Mouse (Mus musculus): Measurements from ENCODE around the gene Smarcd3. TPM values are rescaled to one million over a fixed set of nuclear protein-coding genes. Genes with fewer than 3 reads are reported as not detected.

Smarcd3 gene
- polyA plus RNA-seq, 1 experiment from 2014 or later, result 15.2 TPM

DNA sequence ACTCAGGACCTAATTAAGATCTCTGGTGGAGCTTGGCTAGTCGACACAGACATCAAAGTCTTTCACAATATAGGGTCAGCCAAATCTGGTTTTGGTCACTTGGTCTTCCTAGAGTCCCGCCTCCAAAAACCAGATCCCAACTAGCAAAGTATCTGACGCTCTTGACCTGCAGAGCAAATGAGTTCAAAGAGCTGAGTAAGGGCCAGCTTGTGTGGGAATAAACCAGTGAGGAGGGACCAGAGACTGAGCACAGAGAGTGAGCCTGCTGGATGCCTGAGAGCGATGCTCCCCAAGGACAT lies 560 bp upstream of the Smarcd3 start:
- no peak overlapping the region for H3K9ac ChIP-seq (ENCODE audit: low read depth, low read length)
- DNase-seq (ENCODE audit: low spot score) (no peak), ATAC-seq (replicated peaks; ENCODE audit: low FRiP score) (no peak)
- 29% methylated on average over 4 of the region's 4 CpGs for WGBS
- peak overlapping the region; percentile 60 for H3K4me2 ChIP-seq
- H3K4me3 ChIP-seq (ENCODE audit: low read depth, low read length), result no peak overlapping the region
- no peaks in the 10 kb centered on the region for H3K4me1 ChIP-seq (replicated peaks; ENCODE audit: control insufficient read depth, insufficient read depth, low read length)
- H3K36me3 ChIP-seq (ENCODE audit: control insufficient read depth, insufficient read depth, low read length), result no peaks in the 10 kb centered on the region
- H3K9me3 ChIP-seq (ENCODE audit: control insufficient read depth, low read length), result no peaks in the 10 kb centered on the region
- peaks cover 52% of the 10 kb centered on the region for H3K27me3 ChIP-seq (replicated peaks; ENCODE audit: control insufficient read depth, insufficient read depth, low read length)
- H3K27ac ChIP-seq (ENCODE audit: low read depth, low read length), result no peak overlapping the region

DNA sequence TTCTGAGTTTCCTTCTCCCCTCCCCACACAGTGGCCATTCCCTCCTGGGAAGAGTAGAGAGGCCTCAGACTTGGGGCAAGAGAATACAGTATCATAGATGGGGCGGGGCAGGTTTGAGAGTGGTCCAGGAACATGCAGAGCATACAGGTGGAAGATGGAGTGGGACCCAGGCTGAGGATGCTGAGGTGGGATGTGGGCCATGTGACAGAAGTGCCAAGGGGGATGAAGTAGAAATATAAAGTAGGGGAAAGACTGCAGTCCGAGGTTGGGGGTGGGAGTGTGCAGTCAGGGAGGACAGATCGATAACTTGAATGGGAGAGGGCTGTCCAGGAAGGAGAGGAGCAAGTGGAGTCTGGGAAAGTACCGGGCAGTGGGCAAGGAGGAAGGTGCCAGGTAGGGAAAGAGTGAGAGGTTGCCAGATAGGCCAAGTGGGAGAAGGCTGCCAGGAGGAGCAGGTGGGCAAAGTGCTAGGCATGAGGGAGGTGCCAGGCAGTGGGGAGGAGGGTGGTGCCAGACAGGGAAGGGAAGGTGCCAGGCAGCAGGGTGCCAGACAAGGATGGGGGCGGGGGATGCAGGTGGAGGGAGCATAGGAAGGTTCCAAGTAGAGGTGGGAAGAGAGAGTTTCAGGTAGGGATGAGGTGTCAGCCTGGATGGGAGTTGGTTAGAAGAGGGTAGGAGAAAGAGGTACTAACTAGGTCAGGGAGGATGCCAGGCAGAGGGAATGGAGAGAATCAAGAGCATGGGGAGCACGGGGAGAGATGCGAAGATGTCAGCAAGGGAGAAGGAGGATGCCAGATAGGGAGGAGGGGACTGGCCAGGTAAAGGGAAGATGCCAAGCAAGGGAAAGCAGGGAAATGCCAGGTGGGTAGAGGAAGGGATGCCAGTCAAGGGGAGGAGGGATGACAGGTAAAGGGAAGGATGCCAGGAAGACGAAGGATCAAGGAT lies 898 bp downstream of the Smarcd3 start:
- ATAC-seq (replicated peaks; ENCODE audit: low FRiP score) (no peak), DNase-seq (ENCODE audit: low spot score) (no peak)
- H3K9me3 ChIP-seq (ENCODE audit: control insufficient read depth, low read length), result no peaks in the 10 kb centered on the region
- H3K4me1 ChIP-seq (replicated peaks; ENCODE audit: control insufficient read depth, insufficient read depth, low read length), result no peaks in the 10 kb centered on the region
- peak overlapping the region; percentile 60; the same call in 1 of the 2 replicates for H3K4me2 ChIP-seq
- peaks cover 57% of the 10 kb centered on the region for H3K27me3 ChIP-seq (replicated peaks; ENCODE audit: control insufficient read depth, insufficient read depth, low read length)
- WGBS, result 42% methylated on average over 8 of the region's 8 CpGs
- H3K36me3 ChIP-seq (ENCODE audit: control insufficient read depth, insufficient read depth, low read length), result no peaks in the 10 kb centered on the region
- no peak overlapping the region for H3K4me3 ChIP-seq (ENCODE audit: low read depth, low read length)
- H3K27ac ChIP-seq (ENCODE audit: low read depth, low read length), result no peak overlapping the region
- no peak overlapping the region for H3K9ac ChIP-seq (ENCODE audit: low read depth, low read length)

DNA sequence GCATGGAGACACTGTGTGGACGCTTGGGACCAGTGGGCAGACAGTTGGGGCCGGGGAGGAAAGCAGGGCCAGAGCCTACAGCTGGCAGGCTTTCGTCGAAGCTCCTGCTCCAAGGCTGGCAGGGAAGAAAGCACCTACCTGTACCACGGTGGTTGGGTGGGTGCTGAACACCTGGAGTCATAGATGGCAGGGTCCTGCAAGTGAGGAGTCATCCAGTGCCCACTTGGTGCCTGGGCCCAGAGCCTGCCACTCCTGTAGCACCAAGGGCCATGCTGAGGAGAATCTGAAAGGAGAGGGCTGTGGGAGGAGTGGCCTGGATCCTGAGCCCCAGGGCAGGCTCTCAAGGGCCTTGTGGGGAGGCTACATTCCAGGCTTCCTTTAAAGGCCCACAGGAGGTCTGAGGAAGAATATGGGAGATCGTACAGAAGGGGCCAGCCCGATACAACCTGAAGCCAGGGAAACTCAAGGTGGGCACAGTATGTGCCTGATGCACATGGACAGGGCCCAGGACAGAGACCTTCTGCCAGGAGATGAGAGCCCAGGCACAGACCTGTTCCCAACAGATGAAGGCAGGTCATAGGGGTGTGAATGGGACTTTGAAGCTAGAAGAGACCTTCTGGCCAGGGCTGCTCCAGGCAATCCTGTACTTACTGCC lies 1.7 kb downstream of the Smarcd3 start:
- H3K4me1 ChIP-seq (replicated peaks; ENCODE audit: control insufficient read depth, insufficient read depth, low read length), result no peaks in the 10 kb centered on the region
- H3K9ac ChIP-seq (ENCODE audit: low read depth, low read length), result no peak overlapping the region
- DNase-seq (ENCODE audit: low spot score) (no peak), ATAC-seq (replicated peaks; ENCODE audit: low FRiP score) (no peak)
- no peak overlapping the region for H3K4me2 ChIP-seq
- H3K27ac ChIP-seq (ENCODE audit: low read depth, low read length), result no peak overlapping the region
- no peak overlapping the region for H3K4me3 ChIP-seq (ENCODE audit: low read depth, low read length)
- H3K36me3 ChIP-seq (ENCODE audit: control insufficient read depth, insufficient read depth, low read length), result no peaks in the 10 kb centered on the region
- H3K9me3 ChIP-seq (ENCODE audit: control insufficient read depth, low read length), result no peaks in the 10 kb centered on the region
- 68% methylated on average over 7 of the region's 7 CpGs for WGBS
- peaks cover 57% of the 10 kb centered on the region for H3K27me3 ChIP-seq (replicated peaks; ENCODE audit: control insufficient read depth, insufficient read depth, low read length)

DNA sequence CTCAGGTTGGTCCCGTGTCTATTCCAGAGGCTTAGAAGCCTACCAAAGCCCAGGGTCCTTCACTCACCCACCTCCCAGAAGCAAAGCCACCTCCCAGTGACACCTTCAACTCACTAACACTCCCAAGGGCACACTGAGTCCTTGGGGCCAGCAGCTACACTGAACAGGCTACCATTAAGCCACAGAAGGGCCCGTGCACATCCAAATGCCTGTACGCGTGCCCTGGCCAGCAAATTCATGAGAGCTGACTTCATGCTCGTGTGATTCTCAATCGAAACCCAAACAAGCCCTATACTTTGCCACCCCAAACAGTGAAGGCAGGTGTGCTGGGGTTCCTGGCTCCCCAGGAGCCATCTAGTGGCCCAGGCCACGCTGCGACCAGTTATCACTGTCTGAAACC lies 3.6 kb downstream of the Smarcd3 start:
- no peak overlapping the region for H3K4me2 ChIP-seq
- 76% methylated on average over 8 of the region's 8 CpGs for WGBS
- H3K36me3 ChIP-seq (ENCODE audit: control insufficient read depth, insufficient read depth, low read length), result no peaks in the 10 kb centered on the region
- H3K4me3 ChIP-seq (ENCODE audit: low read depth, low read length), result no peak overlapping the region
- ATAC-seq (replicated peaks; ENCODE audit: low FRiP score) (no peak), DNase-seq (ENCODE audit: low spot score) (no peak)
- no peaks in the 10 kb centered on the region for H3K9me3 ChIP-seq (ENCODE audit: control insufficient read depth, low read length)
- no peak overlapping the region for H3K27ac ChIP-seq (ENCODE audit: low read depth, low read length)
- no peak overlapping the region for H3K9ac ChIP-seq (ENCODE audit: low read depth, low read length)
- no peaks in the 10 kb centered on the region for H3K4me1 ChIP-seq (replicated peaks; ENCODE audit: control insufficient read depth, insufficient read depth, low read length)
- peaks cover 57% of the 10 kb centered on the region for H3K27me3 ChIP-seq (replicated peaks; ENCODE audit: control insufficient read depth, insufficient read depth, low read length)

DNA sequence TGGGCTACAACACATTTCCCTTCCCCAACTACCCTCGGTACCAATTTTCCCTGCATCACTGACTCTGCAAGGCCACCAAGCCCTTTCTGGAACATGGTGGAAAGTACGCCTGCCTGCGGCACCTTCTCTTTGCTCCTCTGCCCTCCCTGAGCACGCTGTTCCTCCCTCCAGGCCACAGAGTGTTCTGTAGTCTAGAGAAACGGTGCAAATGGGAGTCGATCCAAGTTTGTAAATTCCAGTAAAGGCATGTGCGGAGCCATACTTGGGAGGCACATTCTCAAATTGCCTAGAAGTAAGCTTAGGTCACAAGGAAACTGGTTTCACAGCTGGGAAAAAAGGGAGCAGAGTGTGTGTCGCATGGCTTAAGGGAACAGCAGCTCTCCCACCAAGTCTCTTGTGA lies 4.1 kb downstream of the Smarcd3 start:
- Histone ChIP-seq H3K27me3 (replicated peaks; ENCODE audit: control insufficient read depth, insufficient read depth, low read length) (peaks cover 54% of the 10 kb centered on the region), H3K4me3 (ENCODE audit: low read depth, low read length) (no peak overlapping the region), H3K4me2 (no peak overlapping the region), H3K27ac (ENCODE audit: low read depth, low read length) (no peak overlapping the region), H3K4me1 (replicated peaks; ENCODE audit: control insufficient read depth, insufficient read depth, low read length) (no peaks in the 10 kb centered on the region), H3K36me3 (ENCODE audit: control insufficient read depth, insufficient read depth, low read length) (no peaks in the 10 kb centered on the region), H3K9me3 (ENCODE audit: control insufficient read depth, low read length) (no peaks in the 10 kb centered on the region), H3K9ac (ENCODE audit: low read depth, low read length) (no peak overlapping the region)
- 73% methylated on average over 8 of the region's 8 CpGs for WGBS
- no peak for DNase-seq (ENCODE audit: low spot score)
- no peak for ATAC-seq (replicated peaks; ENCODE audit: low FRiP score)

DNA sequence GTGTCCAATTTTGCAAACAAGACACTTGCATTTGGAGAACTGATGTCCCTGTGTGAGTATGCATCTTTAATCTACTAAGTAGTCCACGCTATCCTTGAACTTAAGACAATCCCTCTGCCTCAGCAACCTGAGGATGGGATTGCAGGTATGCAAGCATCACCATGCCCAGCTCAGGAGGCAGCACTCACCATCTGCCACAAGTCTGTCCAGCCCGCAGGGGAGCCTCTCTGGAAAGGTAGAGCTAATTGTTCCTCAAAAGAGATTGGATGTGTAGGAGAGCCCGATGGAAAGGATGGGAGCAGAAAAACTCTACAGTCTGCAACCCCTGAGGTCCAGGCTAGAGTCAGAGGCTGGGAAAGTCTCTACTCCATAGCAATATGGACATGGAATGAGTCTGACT lies 5.3 kb downstream of the Smarcd3 start:
- H3K4me3 ChIP-seq (ENCODE audit: low read depth, low read length), result no peak overlapping the region
- no peaks in the 10 kb centered on the region for H3K4me1 ChIP-seq (replicated peaks; ENCODE audit: control insufficient read depth, insufficient read depth, low read length)
- H3K9ac ChIP-seq (ENCODE audit: low read depth, low read length), result no peak overlapping the region
- H3K27ac ChIP-seq (ENCODE audit: low read depth, low read length), result no peak overlapping the region
- H3K9me3 ChIP-seq (ENCODE audit: control insufficient read depth, low read length), result no peaks in the 10 kb centered on the region
- peaks cover 43% of the 10 kb centered on the region for H3K27me3 ChIP-seq (replicated peaks; ENCODE audit: control insufficient read depth, insufficient read depth, low read length)
- H3K36me3 ChIP-seq (ENCODE audit: control insufficient read depth, insufficient read depth, low read length), result no peaks in the 10 kb centered on the region
- ATAC-seq (replicated peaks; ENCODE audit: low FRiP score) (no peak), DNase-seq (ENCODE audit: low spot score) (no peak)
- no peak overlapping the region for H3K4me2 ChIP-seq
- WGBS, result 67% methylated on average over 3 of the region's 3 CpGs

DNA sequence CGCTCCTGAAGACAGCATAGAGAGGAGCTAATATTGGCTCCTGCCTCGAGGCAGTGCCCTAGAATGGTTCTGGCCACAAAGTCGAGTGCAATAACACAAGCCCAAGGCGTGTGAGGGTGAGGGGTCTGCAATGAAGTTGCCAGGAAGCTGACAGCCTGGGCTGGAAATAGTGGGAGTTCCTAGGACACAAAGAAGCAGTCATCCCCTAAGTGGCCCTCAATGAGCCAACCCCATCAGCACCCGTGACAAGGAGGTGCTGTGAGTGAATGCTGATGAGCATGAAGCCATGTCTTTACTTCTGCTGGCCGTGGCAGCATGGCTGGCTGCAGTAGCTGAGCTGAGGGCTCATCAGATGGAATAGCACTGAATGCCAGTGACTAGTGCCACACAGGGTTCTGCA lies 9.1 kb downstream of the Smarcd3 start:
- Histone ChIP-seq H3K9me3 (ENCODE audit: control insufficient read depth, low read length) (no peaks in the 10 kb centered on the region), H3K4me2 (no peak overlapping the region), H3K4me3 (ENCODE audit: low read depth, low read length) (no peak overlapping the region), H3K4me1 (replicated peaks; ENCODE audit: control insufficient read depth, insufficient read depth, low read length) (no peaks in the 10 kb centered on the region), H3K36me3 (ENCODE audit: control insufficient read depth, insufficient read depth, low read length) (no peaks in the 10 kb centered on the region), H3K27me3 (replicated peaks; ENCODE audit: control insufficient read depth, insufficient read depth, low read length) (peaks cover 13% of the 10 kb centered on the region), H3K27ac (ENCODE audit: low read depth, low read length) (no peak overlapping the region), H3K9ac (ENCODE audit: low read depth, low read length) (no peak overlapping the region)
- no peak for ATAC-seq (replicated peaks; ENCODE audit: low FRiP score)
- WGBS, result 62% methylated on average over 6 of the region's 6 CpGs
- DNase-seq (ENCODE audit: low spot score), result no peak

DNA sequence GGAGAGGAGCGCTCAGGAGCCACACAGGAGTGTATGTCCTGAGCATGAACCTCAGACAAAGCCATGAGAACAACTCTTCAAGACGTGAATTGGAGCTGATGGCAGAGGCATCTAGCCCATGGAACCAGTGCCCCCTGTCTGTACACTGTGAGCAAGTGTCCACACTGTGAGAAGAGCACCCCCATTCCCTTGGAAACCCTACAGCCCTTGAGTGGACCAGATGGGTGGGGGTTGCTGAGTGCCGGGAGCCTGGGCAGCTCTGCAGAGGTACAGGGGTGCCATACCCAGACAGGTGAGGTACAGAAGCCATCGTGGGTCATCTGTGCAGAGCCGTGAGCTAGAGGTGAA lies 11.9 kb downstream of the Smarcd3 start:
- Histone ChIP-seq H3K4me1 (replicated peaks; ENCODE audit: control insufficient read depth, insufficient read depth, low read length) (0 out of 2 replicates have a peak, but pooled peaks cover 2% of the 10 kb centered on the region), H3K36me3 (ENCODE audit: control insufficient read depth, insufficient read depth, low read length) (no peaks in the 10 kb centered on the region), H3K27ac (ENCODE audit: low read depth, low read length) (no peak overlapping the region), H3K9ac (ENCODE audit: low read depth, low read length) (no peak overlapping the region), H3K9me3 (ENCODE audit: control insufficient read depth, low read length) (no peaks in the 10 kb centered on the region), H3K27me3 (replicated peaks; ENCODE audit: control insufficient read depth, insufficient read depth, low read length) (peaks cover 25% of the 10 kb centered on the region), H3K4me3 (ENCODE audit: low read depth, low read length) (no peak overlapping the region), H3K4me2 (no peak overlapping the region)
- ATAC-seq (replicated peaks; ENCODE audit: low FRiP score) (no peak), DNase-seq (ENCODE audit: low spot score) (no peak)
- WGBS, result 73% methylated on average over 5 of the region's 5 CpGs

Measured in liver, embryonic 11.5 days (tissue).